Mouse (Mus musculus) forebrain, embryonic 16.5 days (tissue): ENCODE measurements at regions not wholly inside any gene's neighbourhood (a gene's known extent, or its start where the extent isn't known, plus 50 kb on each side); places are given as distances from the start of the nearest gene placed in this dataset.

Experiments used
- ATAC-seq: fragments of 200-750 bp; cut with Nextera tagmentation; 2 replicates; pipeline ENCODE4 v1.8.0; 2017; ENCODE audit warnings: mild to moderate bottlenecking, moderate library complexity
- H3K27ac ChIP-seq: fragments of 300-500 bp; sonication (generic); 2 replicates; pipeline ENCODE4 v1.5.1; 2014; ENCODE audit warnings: low read length, control low read depth
- H3K27me3 ChIP-seq: fragments of 300-500 bp; sonication (generic); replicated peaks from 2 replicates; pipeline ENCODE4 v1.6.1; 2014; ENCODE audit warnings: low read length; ENCODE audit not compliant: control insufficient read depth, insufficient read depth
- H3K36me3 ChIP-seq: fragments of 300-500 bp; sonication (generic); 2 replicates; pipeline ENCODE4 v1.6.1; 2014; ENCODE audit not compliant: control insufficient read depth, insufficient read depth
- H3K4me1 ChIP-seq: fragments of 300-500 bp; sonication (generic); replicated peaks from 2 replicates; pipeline ENCODE4 v1.6.1; 2014; ENCODE audit warnings: low read length; ENCODE audit not compliant: control insufficient read depth, insufficient read depth
- H3K4me2 ChIP-seq: fragments of 300-500 bp; sonication (generic); 2 replicates; pipeline ENCODE4 v1.6.1; 2014; ENCODE audit warnings: mild to moderate bottlenecking, low read length, control low read depth
- H3K4me3 ChIP-seq: fragments of 300-500 bp; sonication (generic); replicated peaks from 2 replicates; pipeline ENCODE4 v1.5.1; 2014; ENCODE audit warnings: mild to moderate bottlenecking, low read length, control low read depth
- H3K9ac ChIP-seq: fragments of 300-500 bp; sonication (generic); replicated peaks from 2 replicates; pipeline ENCODE4 v1.6.1; 2014; ENCODE audit warnings: low read depth, low read length, control low read depth
- H3K9me3 ChIP-seq: fragments of 300-500 bp; sonication (generic); 2 replicates; pipeline ENCODE4 v1.6.1; 2016; ENCODE audit warnings: low read length; ENCODE audit not compliant: control insufficient read depth
- WGBS: fragments of 180-500 bp; shearing (Covaris S2); extraction: QIAGEN DNeasy Blood & Tissue Kit; methylation state at CpG from one replicate; pipeline ENCODE4 v1.1.7; 2014; 5-methylcytosine and 5-hydroxymethylcytosine counted together

DNA sequence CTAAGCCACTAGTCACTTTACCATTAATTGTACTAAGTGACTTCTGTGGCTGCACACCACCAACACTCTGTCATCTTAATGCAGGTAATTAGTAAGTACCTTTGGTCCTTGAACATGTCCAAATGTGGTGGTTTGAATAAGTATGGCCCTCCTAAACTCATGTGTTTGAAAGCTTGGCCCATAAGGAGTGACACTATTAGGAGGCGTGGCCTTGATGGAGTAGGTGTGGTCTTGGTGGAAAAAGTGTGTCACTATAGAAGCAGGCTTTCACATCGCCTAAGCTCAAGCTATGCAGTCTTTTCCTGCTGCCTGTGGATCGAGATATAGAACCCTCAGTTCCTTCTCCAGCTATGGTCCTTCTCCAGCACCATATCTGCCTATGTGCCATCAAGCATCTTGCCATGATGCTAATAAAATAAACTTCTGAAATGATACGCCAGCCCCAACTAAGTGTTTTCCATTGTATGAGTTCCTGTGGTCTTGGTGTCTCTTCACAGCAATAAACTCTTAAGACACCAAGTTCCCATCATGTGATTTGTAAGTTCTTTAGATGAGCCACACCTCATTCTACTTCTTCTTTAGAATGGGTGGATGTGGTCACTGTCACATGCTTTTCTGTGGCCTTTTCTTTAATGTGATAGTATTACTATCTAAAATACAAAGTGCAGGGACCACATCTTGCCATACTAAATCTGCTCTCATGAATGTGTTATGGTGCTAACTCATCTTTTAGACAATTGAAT lies 71.9 kb upstream of the Rapgef5 start:
- Histone ChIP-seq H3K4me2 (no peak overlapping the region), H3K9me3 (no peaks in the 10 kb centered on the region), H3K4me1 (no peaks in the 10 kb centered on the region), H3K36me3 (no peaks in the 10 kb centered on the region), H3K9ac (no peak overlapping the region), H3K4me3 (no peak overlapping the region), H3K27me3 (no peaks in the 10 kb centered on the region), H3K27ac (no peak overlapping the region)
- 79% methylated on average over 4 of the region's 4 CpGs for WGBS
- no peak for ATAC-seq

DNA sequence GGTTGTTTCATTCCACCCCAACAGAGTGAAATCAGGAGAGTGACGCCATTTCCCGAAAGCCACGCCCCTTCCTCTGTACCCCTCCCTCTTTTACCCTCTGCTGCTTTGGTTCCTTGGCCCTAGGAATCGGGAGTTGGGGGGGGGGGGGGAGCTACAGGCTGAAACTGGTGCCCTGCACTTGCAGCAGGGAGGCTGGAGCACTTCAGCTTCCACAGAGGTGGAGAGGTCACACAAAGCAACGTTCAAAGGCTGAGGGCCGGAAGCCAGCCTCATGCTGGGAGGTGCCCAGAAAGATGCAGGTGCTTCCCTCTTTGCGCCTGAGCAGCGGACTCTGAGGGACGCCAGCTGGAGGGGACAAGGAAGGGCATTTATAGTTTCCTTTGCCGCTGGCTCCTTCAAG lies 69.1 kb upstream of the Rapgef5 start:
- no peak overlapping the region for H3K9ac ChIP-seq
- no peaks in the 10 kb centered on the region for H3K36me3 ChIP-seq
- no peaks in the 10 kb centered on the region for H3K27me3 ChIP-seq
- H3K4me2 ChIP-seq, result no peak overlapping the region
- no peaks in the 10 kb centered on the region for H3K4me1 ChIP-seq
- H3K27ac ChIP-seq, result no peak overlapping the region
- H3K4me3 ChIP-seq, result no peak overlapping the region
- 29% methylated on average over 9 of the region's 10 CpGs for WGBS
- no peak for ATAC-seq
- H3K9me3 ChIP-seq, result no peaks in the 10 kb centered on the region

DNA sequence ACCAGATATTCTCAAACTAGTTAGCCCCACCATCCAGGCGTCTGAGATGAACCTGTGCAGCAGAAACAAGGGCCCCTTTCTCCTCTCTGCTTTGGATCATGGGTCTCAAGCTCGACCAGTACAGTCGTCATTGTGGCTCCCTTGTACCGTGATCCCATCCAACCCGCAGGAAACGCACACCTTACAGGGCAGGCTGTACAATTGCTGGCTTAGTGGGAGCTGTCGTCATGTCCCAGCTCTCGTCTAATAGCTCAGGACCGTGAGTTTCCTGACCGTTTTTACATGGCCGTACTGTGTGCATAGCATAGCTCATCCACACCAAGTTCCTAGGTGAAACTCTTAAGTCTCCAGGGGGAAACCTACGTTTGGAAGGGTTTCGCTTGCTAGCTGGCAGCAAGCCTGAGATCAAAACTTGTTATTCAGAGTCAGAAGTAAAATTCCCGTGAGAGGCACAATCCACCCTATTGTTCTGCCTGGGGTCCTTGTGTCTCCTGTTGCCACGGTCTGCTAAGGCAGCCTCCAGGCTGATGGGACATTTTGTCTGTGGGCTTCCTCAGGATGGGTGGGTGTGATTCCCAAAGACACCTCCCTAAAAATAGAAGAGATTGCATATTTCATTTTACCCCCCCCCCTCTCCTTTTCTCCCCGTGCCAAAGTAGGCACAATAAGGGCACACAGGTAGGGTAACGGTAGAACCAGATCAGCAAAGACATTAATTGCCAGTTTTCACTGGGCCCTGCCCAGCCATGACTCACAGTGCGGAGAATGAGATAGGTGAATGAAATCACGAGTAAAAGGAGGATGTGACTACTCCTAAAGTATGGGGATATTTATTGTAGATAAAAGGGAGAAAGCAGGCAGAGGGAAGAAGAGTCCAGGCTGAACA lies 68.2 kb upstream of the Rapgef5 start:
- no peaks in the 10 kb centered on the region for H3K36me3 ChIP-seq
- WGBS, result 56% methylated on average over 19 of the region's 19 CpGs
- no peaks in the 10 kb centered on the region for H3K27me3 ChIP-seq
- no peak overlapping the region for H3K9ac ChIP-seq
- no peak overlapping the region for H3K27ac ChIP-seq
- H3K4me1 ChIP-seq, result no peaks in the 10 kb centered on the region
- H3K4me2 ChIP-seq, result no peak overlapping the region
- no peak for ATAC-seq
- H3K9me3 ChIP-seq, result no peaks in the 10 kb centered on the region
- no peak overlapping the region for H3K4me3 ChIP-seq

DNA sequence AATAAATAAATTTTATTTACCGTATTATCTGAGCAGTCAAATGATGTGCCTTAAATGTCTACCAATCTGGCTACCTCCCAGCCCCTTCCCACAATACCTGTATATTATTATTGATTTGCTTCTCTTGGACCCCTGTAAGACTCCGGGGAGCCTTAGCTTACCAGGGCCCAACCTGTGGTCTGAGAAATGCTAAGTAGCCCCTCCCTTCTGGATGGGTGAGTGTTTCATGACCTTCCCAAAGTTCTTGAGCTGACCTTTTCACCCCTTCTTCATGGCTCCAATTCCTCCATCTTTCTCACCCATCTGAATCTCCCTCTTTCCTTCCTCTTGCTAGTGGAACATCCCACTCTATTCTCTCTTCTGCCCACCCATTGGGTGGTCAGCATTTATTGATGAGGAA lies 67.2 kb upstream of the Rapgef5 start:
- H3K27me3 ChIP-seq, result no peaks in the 10 kb centered on the region
- WGBS, result 96% methylated on average over 2 of the region's 2 CpGs
- H3K9ac ChIP-seq, result no peak overlapping the region
- no peaks in the 10 kb centered on the region for H3K4me1 ChIP-seq
- H3K9me3 ChIP-seq, result no peaks in the 10 kb centered on the region
- ATAC-seq, result no peak
- H3K4me2 ChIP-seq, result no peak overlapping the region
- H3K36me3 ChIP-seq, result no peaks in the 10 kb centered on the region
- H3K27ac ChIP-seq, result no peak overlapping the region
- H3K4me3 ChIP-seq, result no peak overlapping the region

DNA sequence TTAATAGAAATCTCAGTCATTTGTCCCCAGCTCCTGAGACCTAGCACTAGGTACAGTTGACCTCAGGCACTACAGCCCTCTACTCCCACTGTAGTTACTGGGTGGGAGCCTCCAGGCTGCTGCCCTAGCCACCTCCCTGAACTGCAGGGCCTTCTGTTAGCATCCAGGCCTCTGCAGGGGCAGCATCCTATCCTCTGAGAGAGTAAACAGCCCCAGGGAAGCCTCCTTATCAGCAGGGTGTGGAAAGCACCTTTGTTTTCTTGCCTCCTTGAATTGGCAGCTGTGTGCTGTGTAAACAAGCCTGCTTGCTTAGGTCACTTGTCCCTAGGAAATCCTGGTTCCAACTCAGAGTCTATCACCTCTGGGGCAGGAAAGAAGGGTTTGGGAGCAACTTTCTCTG lies 66.2 kb upstream of the Rapgef5 start:
- Histone ChIP-seq H3K4me3 (no peak overlapping the region), H3K4me1 (no peaks in the 10 kb centered on the region), H3K4me2 (no peak overlapping the region), H3K27ac (no peak overlapping the region), H3K9me3 (no peaks in the 10 kb centered on the region), H3K27me3 (no peaks in the 10 kb centered on the region), H3K36me3 (no peaks in the 10 kb centered on the region), H3K9ac (no peak overlapping the region)
- ATAC-seq, result no peak

DNA sequence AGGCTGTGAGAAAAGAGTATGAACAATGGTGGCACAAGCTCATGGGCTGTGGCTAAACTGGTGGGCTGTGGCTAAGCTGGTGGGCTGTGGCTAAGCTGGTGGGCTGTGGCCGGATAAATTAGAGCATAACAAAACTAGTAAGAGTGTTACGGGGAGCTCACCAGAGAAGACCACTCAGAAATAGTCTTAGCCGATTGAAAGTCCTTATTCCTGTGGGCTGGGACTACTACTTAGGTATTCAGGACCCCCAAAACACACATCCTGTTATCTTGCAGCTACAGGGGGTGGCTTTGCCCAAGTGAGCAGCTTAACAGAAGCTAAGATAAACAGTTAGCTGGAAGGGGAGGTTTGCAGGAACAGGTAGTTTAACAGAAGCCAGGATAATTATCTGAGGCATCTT lies 65.4 kb upstream of the Rapgef5 start:
- WGBS, result 83% methylated on average over 3 of the region's 3 CpGs
- Histone ChIP-seq H3K9ac (no peak overlapping the region), H3K4me2 (no peak overlapping the region), H3K27me3 (no peaks in the 10 kb centered on the region), H3K27ac (no peak overlapping the region), H3K36me3 (no peaks in the 10 kb centered on the region), H3K4me1 (no peaks in the 10 kb centered on the region), H3K9me3 (no peaks in the 10 kb centered on the region), H3K4me3 (no peak overlapping the region)
- ATAC-seq, result no peak

DNA sequence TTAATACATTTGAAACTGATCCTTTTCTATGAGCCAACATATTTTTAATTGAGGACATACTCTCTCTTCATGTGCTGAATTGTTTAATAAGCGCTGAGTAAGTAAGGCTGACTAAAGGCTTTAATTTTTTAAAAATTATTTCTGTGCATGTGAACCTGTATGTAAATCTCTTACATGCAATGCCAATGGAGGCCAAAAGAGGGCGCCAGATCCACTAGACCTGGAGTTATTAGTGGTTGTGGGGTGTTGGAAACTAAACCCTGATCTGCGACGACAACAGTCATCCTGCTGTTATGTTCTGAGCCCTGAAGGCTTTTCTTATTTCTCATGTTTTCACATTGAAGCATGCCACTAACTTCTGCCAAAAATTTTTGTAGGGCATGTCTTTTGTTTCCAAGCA lies 64.8 kb upstream of the Rapgef5 start:
- no peaks in the 10 kb centered on the region for H3K4me1 ChIP-seq
- no peak overlapping the region for H3K4me3 ChIP-seq
- H3K9ac ChIP-seq, result no peak overlapping the region
- ATAC-seq, result no peak
- no peaks in the 10 kb centered on the region for H3K27me3 ChIP-seq
- H3K9me3 ChIP-seq, result no peaks in the 10 kb centered on the region
- WGBS, result 54% methylated on average over 4 of the region's 4 CpGs
- no peaks in the 10 kb centered on the region for H3K36me3 ChIP-seq
- H3K27ac ChIP-seq, result no peak overlapping the region
- H3K4me2 ChIP-seq, result no peak overlapping the region

DNA sequence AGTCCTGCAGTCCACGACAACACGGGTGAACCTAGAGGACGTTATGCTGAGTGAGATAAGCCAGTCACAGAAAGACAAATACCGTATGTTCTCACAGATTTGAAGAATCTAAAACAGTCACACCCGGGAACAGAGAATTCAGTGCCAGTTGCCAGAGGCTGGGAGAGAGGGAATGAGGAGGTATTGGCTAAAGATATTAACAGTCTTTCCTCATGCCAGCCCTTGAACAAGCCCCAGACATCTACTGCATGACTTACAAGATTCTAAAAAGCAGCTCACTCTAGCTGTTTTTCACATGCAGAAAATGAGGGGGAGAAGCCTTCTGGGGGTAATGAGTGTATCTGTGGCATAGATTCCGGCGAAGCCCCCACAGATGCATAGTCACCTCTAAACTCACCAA lies 60.5 kb upstream of the Rapgef5 start:
- H3K36me3 ChIP-seq, result no peaks in the 10 kb centered on the region
- ATAC-seq, result no peak
- 76% methylated on average over 7 of the region's 7 CpGs for WGBS

DNA sequence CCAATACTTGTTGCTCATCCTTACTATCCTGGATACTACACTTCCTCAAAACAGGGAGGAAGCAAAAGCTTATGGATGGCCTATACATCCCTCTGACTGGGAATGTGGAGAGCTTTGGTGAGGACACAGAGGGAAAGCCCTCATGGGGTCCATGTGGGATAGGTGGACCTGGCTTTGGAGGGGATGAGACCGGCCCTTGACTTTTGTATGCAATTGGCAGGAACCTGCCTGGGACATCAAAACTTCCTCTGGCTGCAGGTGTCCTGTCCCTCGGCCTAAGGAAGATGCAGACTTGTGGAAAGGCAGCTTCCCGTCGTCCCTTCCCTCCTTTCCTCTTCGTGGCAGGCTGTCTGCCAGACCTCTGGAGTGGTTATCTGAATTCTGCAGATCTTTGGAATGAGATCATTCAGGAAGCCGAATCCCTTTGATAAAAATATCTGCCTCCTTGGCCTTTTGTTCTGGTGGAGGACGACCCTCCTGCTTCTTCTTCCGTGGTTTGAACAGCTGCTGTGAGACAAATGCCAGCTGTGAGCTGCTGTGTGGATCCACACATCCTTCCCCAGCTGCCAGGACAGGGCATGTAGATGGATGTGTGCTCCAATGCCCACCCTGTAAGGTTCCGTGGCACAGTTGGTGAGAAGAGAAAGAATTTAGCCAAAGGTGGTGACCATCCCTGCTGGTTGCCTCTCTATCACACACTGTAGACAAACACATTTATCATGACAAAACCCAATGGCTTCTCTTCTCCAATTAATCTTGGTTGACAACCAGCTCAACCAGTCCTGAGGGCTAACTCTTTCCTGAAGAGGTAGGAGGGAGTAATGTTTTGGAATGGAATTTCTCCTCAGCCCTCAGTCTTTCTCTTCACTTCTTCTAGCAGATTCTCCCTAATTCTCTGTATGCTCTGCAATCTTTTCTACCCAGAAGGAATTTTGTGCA lies 57.9 kb upstream of the Rapgef5 start:
- no peaks in the 10 kb centered on the region for H3K27me3 ChIP-seq
- H3K4me2 ChIP-seq, result no peak overlapping the region
- no peak overlapping the region for H3K9ac ChIP-seq
- H3K27ac ChIP-seq, result no peak overlapping the region
- H3K9me3 ChIP-seq, result no peaks in the 10 kb centered on the region
- no peaks in the 10 kb centered on the region for H3K36me3 ChIP-seq
- ATAC-seq, result no peak
- 62% methylated on average over 9 of the region's 9 CpGs for WGBS
- H3K4me1 ChIP-seq, result no peaks in the 10 kb centered on the region
- no peak overlapping the region for H3K4me3 ChIP-seq

More for the DNA sequence above, 60.5 kb upstream of the Rapgef5 start:
- H3K4me3 ChIP-seq, result no peak overlapping the region
- H3K9ac ChIP-seq, result no peak overlapping the region
- H3K4me2 ChIP-seq, result no peak overlapping the region
- H3K27ac ChIP-seq, result no peak overlapping the region
- no peaks in the 10 kb centered on the region for H3K9me3 ChIP-seq
- no peaks in the 10 kb centered on the region for H3K27me3 ChIP-seq
- no peaks in the 10 kb centered on the region for H3K4me1 ChIP-seq
